7 mouse cellular contexts compared by ENCODE assay signal in the genomic region with DNA sequence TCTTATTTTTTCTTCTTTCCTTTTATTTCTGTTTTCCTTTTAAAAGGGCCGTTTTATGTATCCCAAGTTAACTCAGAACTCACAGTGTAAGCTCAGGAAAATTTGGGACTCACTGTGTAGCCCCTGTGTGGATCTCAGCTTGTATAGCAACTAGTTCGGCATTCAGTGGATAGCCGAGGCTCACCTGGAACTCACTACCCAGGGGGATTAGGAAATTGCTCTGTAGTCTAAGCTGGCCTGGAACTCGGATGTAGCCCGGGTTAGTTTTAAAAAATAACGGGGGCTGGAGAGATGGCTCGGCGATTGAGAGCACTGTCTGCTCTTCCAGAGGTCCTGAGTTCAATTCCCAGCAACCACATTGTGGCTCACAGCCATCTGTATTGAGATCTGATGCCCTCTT. TPM values are rescaled to one million over a fixed set of nuclear protein-coding genes. Genes with fewer than 3 reads are reported as not detected.
DNase-seq lines count a peak whose midpoint lies in the region; ATAC-seq lines count a peak whose summit lies in the region.

No protein-coding gene starts in this region.

- peak overlapping the region; percentile 86 for H3K9ac ChIP-seq in lung, embryonic 15.5 days
- peak overlapping the region; percentile 82 for H3K9ac ChIP-seq in embryonic facial prominence, embryonic 13.5 days
- peak overlapping the region; percentile 90 for H3K9ac ChIP-seq in intestine, embryonic 16.5 days (ENCODE audit: low read depth, low read length)
- H3K9ac ChIP-seq in neural tube, embryonic 15.5 days (replicated peaks): peak overlapping the region; percentile 88

- WGBS in lung, embryonic 15.5 days: 7% methylated on average over 8 of the region's 8 CpGs
- WGBS in embryonic facial prominence, embryonic 13.5 days: 9% methylated on average over 8 of the region's 8 CpGs
- WGBS in intestine, embryonic 16.5 days: 9% methylated on average over 8 of the region's 8 CpGs
- 9% methylated on average over 8 of the region's 8 CpGs for WGBS in neural tube, embryonic 15.5 days

- peak overlapping the region; percentile 93 for H3K4me2 ChIP-seq in lung, embryonic 15.5 days
- H3K4me2 ChIP-seq in embryonic facial prominence, embryonic 13.5 days: peak overlapping the region; percentile 79
- H3K4me2 ChIP-seq in intestine, embryonic 16.5 days (ENCODE audit: low read depth, low read length): peak overlapping the region; percentile 80
- H3K4me2 ChIP-seq in neural tube, embryonic 15.5 days: peak overlapping the region; percentile 86

- no peaks in the 10 kb centered on the region for H3K27me3 ChIP-seq in lung, embryonic 15.5 days
- H3K27me3 ChIP-seq in embryonic facial prominence, embryonic 13.5 days: no peaks in the 10 kb centered on the region
- no peaks in the 10 kb centered on the region for H3K27me3 ChIP-seq in intestine, embryonic 16.5 days (replicated peaks; ENCODE audit: control insufficient read depth, insufficient read depth, low read length)
- no peaks in the 10 kb centered on the region for H3K27me3 ChIP-seq in neural tube, embryonic 15.5 days (replicated peaks)

- peak overlapping the region; percentile 78 for H3K27ac ChIP-seq in lung, embryonic 15.5 days
- peak overlapping the region; percentile 88 for H3K27ac ChIP-seq in embryonic facial prominence, embryonic 13.5 days
- 0 out of 2 replicates have a peak overlapping the region, but pooled peaks have one; percentile 69 for H3K27ac ChIP-seq in intestine, embryonic 16.5 days (ENCODE audit: low read length)
- H3K27ac ChIP-seq in neural tube, embryonic 15.5 days (replicated peaks): peak overlapping the region; percentile 86

- H3K4me1 ChIP-seq in lung, embryonic 15.5 days: peaks cover 22% of the 10 kb centered on the region
- peaks cover 23% of the 10 kb centered on the region for H3K4me1 ChIP-seq in embryonic facial prominence, embryonic 13.5 days
- peaks cover 10% of the 10 kb centered on the region; the same call in 1 of the 2 replicates for H3K4me1 ChIP-seq in intestine, embryonic 16.5 days (ENCODE audit: control insufficient read depth, insufficient read depth, low read length)
- peaks cover 33% of the 10 kb centered on the region for H3K4me1 ChIP-seq in neural tube, embryonic 15.5 days

- H3K4me3 ChIP-seq in lung, embryonic 15.5 days: peak overlapping the region; percentile 74
- H3K4me3 ChIP-seq in embryonic facial prominence, embryonic 13.5 days: peak overlapping the region; percentile 71
- H3K4me3 ChIP-seq in intestine, embryonic 16.5 days (ENCODE audit: low read length): peak overlapping the region; percentile 82
- H3K4me3 ChIP-seq in neural tube, embryonic 15.5 days (replicated peaks): peak overlapping the region; percentile 71

- H3K9me3 ChIP-seq in lung, embryonic 15.5 days: no peaks in the 10 kb centered on the region
- no peaks in the 10 kb centered on the region for H3K9me3 ChIP-seq in embryonic facial prominence, embryonic 13.5 days
- H3K9me3 ChIP-seq in intestine, embryonic 16.5 days (ENCODE audit: control insufficient read depth, low read length): no peaks in the 10 kb centered on the region
- H3K9me3 ChIP-seq in neural tube, embryonic 15.5 days (replicated peaks): no peaks in the 10 kb centered on the region

- ATAC-seq in lung, embryonic 15.5 days (ENCODE audit: borderline replicate concordance, extremely low read depth, low FRiP score, low TSS enrichment): no peak
- no peak for ATAC-seq in embryonic facial prominence, embryonic 13.5 days (ENCODE audit: insufficient number of reproducible peaks, insufficient read depth, low FRiP score, low TSS enrichment, low read depth)
- ATAC-seq in intestine, embryonic 16.5 days: peak; percentile 12; the same call in 1 of the 2 replicates
- 0 out of 2 replicates have a peak, but pooled peaks have one; percentile 32 for ATAC-seq in neural tube, embryonic 15.5 days (ENCODE audit: low FRiP score)

- H3K36me3 ChIP-seq in lung, embryonic 15.5 days: peaks cover 10% of the 10 kb centered on the region
- H3K36me3 ChIP-seq in embryonic facial prominence, embryonic 13.5 days: peaks cover 19% of the 10 kb centered on the region
- H3K36me3 ChIP-seq in intestine, embryonic 16.5 days (ENCODE audit: control insufficient read depth, insufficient read depth, low read length): peaks cover 3% of the 10 kb centered on the region
- peaks cover 10% of the 10 kb centered on the region for H3K36me3 ChIP-seq in neural tube, embryonic 15.5 days

- DNase-seq in lung, postnatal 25 days (ENCODE audit: low spot score): no peak
- DNase-seq in layer of hippocampus, postnatal 10 days (ENCODE audit: low spot score in 2 of 2): no peak
- no peak for DNase-seq in yolk sac, embryonic 10.5 days (ENCODE audit: low spot score)

RNA-seq across cellular contexts. Expression of gene Tyw1, which starts 1.9 kb away (rescaled TPM):
- 24.7 and 25.9 TPM in 2 replicates for polyA plus RNA-seq in lung, embryonic 15.5 days (2015; fragmentation: Nextera tagmentation; extraction: Ambion mirVana)
- polyA plus RNA-seq in embryonic facial prominence, embryonic 13.5 days (2015; fragmentation: Nextera tagmentation; extraction: Ambion mirVana): 26.6 and 27.1 TPM in 2 replicates
- 22.6 and 24.8 TPM in 2 replicates for polyA plus RNA-seq in intestine, embryonic 16.5 days (2015; fragmentation: Nextera tagmentation; extraction: Ambion mirVana)
- polyA plus RNA-seq in neural tube, embryonic 15.5 days (2015; fragmentation: Nextera tagmentation; extraction: Ambion mirVana): 21.0 and 21.9 TPM in 2 replicates
- total RNA-seq in layer of hippocampus, postnatal 10 days (2021): 10 to 100 TPM; 16.9 to 18.4 TPM

RNA-seq across cellular contexts. Expression of gene Sbds, which starts 2.0 kb away (rescaled TPM):
- polyA plus RNA-seq in lung, embryonic 15.5 days (2015; fragmentation: Nextera tagmentation; extraction: Ambion mirVana): 62.4 and 65.1 TPM in 2 replicates
- 66.5 and 68.9 TPM in 2 replicates for polyA plus RNA-seq in embryonic facial prominence, embryonic 13.5 days (2015; fragmentation: Nextera tagmentation; extraction: Ambion mirVana)
- polyA plus RNA-seq in intestine, embryonic 16.5 days (2015; fragmentation: Nextera tagmentation; extraction: Ambion mirVana): 78.1 and 83.6 TPM in 2 replicates
- polyA plus RNA-seq in neural tube, embryonic 15.5 days (2015; fragmentation: Nextera tagmentation; extraction: Ambion mirVana): 60.6 and 64.6 TPM in 2 replicates
- 10 to 100 TPM; 50.5 to 53.1 TPM for total RNA-seq in layer of hippocampus, postnatal 10 days (2021)

RNA-seq across cellular contexts. Expression of gene Tmem248, which starts 40.4 kb away (rescaled TPM):
- polyA plus RNA-seq in lung, embryonic 15.5 days (2015; fragmentation: Nextera tagmentation; extraction: Ambion mirVana): 33.6 and 39.6 TPM in 2 replicates
- 31.8 and 33.3 TPM in 2 replicates for polyA plus RNA-seq in embryonic facial prominence, embryonic 13.5 days (2015; fragmentation: Nextera tagmentation; extraction: Ambion mirVana)
- polyA plus RNA-seq in intestine, embryonic 16.5 days (2015; fragmentation: Nextera tagmentation; extraction: Ambion mirVana): 27.3 and 28.6 TPM in 2 replicates
- 24.7 and 27.5 TPM in 2 replicates for polyA plus RNA-seq in neural tube, embryonic 15.5 days (2015; fragmentation: Nextera tagmentation; extraction: Ambion mirVana)
- 10 to 100 TPM; 36.1 to 37.0 TPM for total RNA-seq in layer of hippocampus, postnatal 10 days (2021)

Comparison
In these comparisons a context has a peak if more than half of its experiments do, and no peak if none do; other contexts are left out.
1. ATAC-seq: peak in intestine, embryonic 16.5 days (single experiment) and neural tube, embryonic 15.5 days (single experiment); none in lung, embryonic 15.5 days (single experiment) and embryonic facial prominence, embryonic 13.5 days (single experiment).
2. Peak in every context shown above with its lines, with median percentiles within 50 percentile points of each other: H3K27ac ChIP-seq, H3K4me2 ChIP-seq, H3K4me3 ChIP-seq and H3K9ac ChIP-seq.